Mouse (Mus musculus) CH12.LX (cell line): ENCODE measurements around the gene Uvrag. TPM values are rescaled to one million over a fixed set of nuclear protein-coding genes. Genes with fewer than 3 reads are reported as not detected.

ENCODE experiments used
- DNase-seq: peaks from one replicate; pipeline ENCODE4 v3.0.0-alpha.2; 2013; ENCODE audit errors: extremely low read depth
- H3K27ac ChIP-seq: 2 replicates; pipeline ENCODE4 v1.5.1; 2012; ENCODE audit warnings: low read depth, mild to moderate bottlenecking, control low read depth, moderate library complexity; ENCODE audit not compliant: insufficient read depth
- H3K27me3 ChIP-seq: replicated peaks from 2 replicates; pipeline ENCODE3; 2012; ENCODE audit warnings: inconsistent platforms
- H3K36me3 ChIP-seq, 2 experiments: replicated peaks in 1 of 2; 2 replicates each; pipeline versions ENCODE3 to v1.6.1; 2012; ENCODE audit warnings: inconsistent platforms in 1 of 2, low read length in 1 of 2, mild to moderate bottlenecking in 1 of 2, mixed read lengths in 1 of 2, moderate library complexity in 1 of 2; ENCODE audit not compliant: control insufficient read depth in 1 of 2, insufficient read depth in 1 of 2
- H3K4me1 ChIP-seq, 2 experiments: 2 replicates each; pipeline ENCODE4 v1.6.1; 2012; ENCODE audit warnings: inconsistent platforms in 1 of 2, moderate library complexity in 1 of 2; ENCODE audit not compliant: insufficient read depth in 2 of 2, control insufficient read depth in 1 of 2
- H3K4me2 ChIP-seq: 2 replicates; pipeline ENCODE4 v1.6.1; 2012; ENCODE audit warnings: low read depth, mild to moderate bottlenecking, control low read depth; ENCODE audit not compliant: poor library complexity, insufficient read depth, severe bottlenecking
- H3K4me3 ChIP-seq, 3 experiments: fragments of 150-350 bp in 1 of 3; sonication (generic) in 1 of 3; replicated peaks in 1 of 3; 2 replicates each; pipeline versions ENCODE3 to v1.5.1; 2011 to 2012; ENCODE audit warnings: low read depth in 2 of 3, low read length in 2 of 3, mild to moderate bottlenecking in 2 of 3, moderate library complexity in 2 of 3, control low read depth in 1 of 3, improper control_type of control experiment in 1 of 3, inconsistent platforms in 1 of 3, mixed read lengths in 1 of 3; ENCODE audit not compliant: poor library complexity in 1 of 3
- H3K79me2 ChIP-seq: replicated peaks from 2 replicates; pipeline ENCODE4 v1.6.1; 2012; ENCODE audit warnings: mild to moderate bottlenecking, moderate library complexity; ENCODE audit not compliant: control insufficient read depth, poor library complexity, insufficient read depth, severe bottlenecking; ENCODE audit errors: extremely low read depth
- H3K9ac ChIP-seq: 2 replicates; pipeline ENCODE4 v1.6.1; 2012; ENCODE audit warnings: low read depth, mild to moderate bottlenecking, control low read depth, moderate library complexity; ENCODE audit not compliant: insufficient read depth
- H3K9me3 ChIP-seq: replicated peaks from 2 replicates; pipeline ENCODE3; 2012; ENCODE audit warnings: low read length, inconsistent platforms, mixed read lengths
- CHD1 ChIP-seq: IDR thresholded peaks from 2 replicates; pipeline ENCODE4 v1.6.1; 2012; ENCODE audit warnings: low read depth, low read length, improper control_type of control experiment, inconsistent platforms
- CTCF ChIP-seq, 2 experiments: IDR thresholded peaks in 1 of 2; conservative IDR thresholded peaks in 1 of 2; 2 replicates each; pipeline ENCODE4 v1.5.1; 2011 to 2012; ENCODE audit warnings: low read depth in 2 of 2, low read length in 2 of 2, improper control_type of control experiment in 1 of 2, inconsistent platforms in 1 of 2, mild to moderate bottlenecking in 1 of 2, moderate library complexity in 1 of 2
- E2F4 ChIP-seq: IDR thresholded peaks from 2 replicates; pipeline ENCODE4 v1.6.1; 2011; ENCODE audit warnings: low read depth, low read length, improper control_type of control experiment; ENCODE audit not compliant: insufficient replicate concordance
- ELF1 ChIP-seq: IDR thresholded peaks from 2 replicates; pipeline ENCODE4 v1.6.1; 2014; ENCODE audit warnings: low read depth, mild to moderate bottlenecking, inconsistent platforms, low read length, improper control_type of control experiment
- EP300 ChIP-seq: IDR thresholded peaks from 2 replicates; pipeline ENCODE4 v1.6.1; 2011; ENCODE audit warnings: low read length, improper control_type of control experiment
- ETS1 ChIP-seq: conservative IDR thresholded peaks from 2 replicates; pipeline ENCODE4 v1.6.1; 2012; ENCODE audit warnings: low read depth, mild to moderate bottlenecking, inconsistent platforms, low read length, improper control_type of control experiment, moderate library complexity
- GABPA ChIP-seq: IDR thresholded peaks from 2 replicates; pipeline ENCODE4 v1.6.1; 2012; ENCODE audit warnings: low read depth, low read length, improper control_type of control experiment, inconsistent platforms; ENCODE audit not compliant: insufficient replicate concordance
- HCFC1 ChIP-seq: IDR thresholded peaks from 2 replicates; pipeline ENCODE4 v1.6.1; 2012; ENCODE audit warnings: low read depth, mild to moderate bottlenecking, inconsistent platforms, low read length, improper control_type of control experiment
- JUN ChIP-seq: IDR thresholded peaks from 2 replicates; pipeline ENCODE4 v1.6.1; 2011; ENCODE audit warnings: low read depth, mild to moderate bottlenecking, low read length, improper control_type of control experiment, moderate library complexity; ENCODE audit not compliant: insufficient read depth
- KAT2A ChIP-seq: IDR thresholded peaks from 2 replicates; pipeline ENCODE4 v1.6.1; 2012; ENCODE audit warnings: low read length, improper control_type of control experiment, inconsistent platforms; ENCODE audit not compliant: insufficient replicate concordance
- MAFK ChIP-seq: IDR thresholded peaks from 2 replicates; pipeline ENCODE4 v1.6.1; 2011; ENCODE audit warnings: low read length, improper control_type of control experiment; ENCODE audit not compliant: insufficient replicate concordance
- MAX ChIP-seq: IDR thresholded peaks from 2 replicates; pipeline ENCODE4 v1.6.1; 2011; ENCODE audit warnings: low read length, improper control_type of control experiment
- MAZ ChIP-seq: IDR thresholded peaks from 2 replicates; pipeline ENCODE4 v1.6.1; 2012; ENCODE audit warnings: low read depth, mild to moderate bottlenecking, inconsistent platforms, low read length, improper control_type of control experiment, moderate library complexity
- MEF2A ChIP-seq: IDR thresholded peaks from 2 replicates; pipeline ENCODE4 v1.6.1; 2014; ENCODE audit warnings: low read depth, mild to moderate bottlenecking, inconsistent platforms, low read length, improper control_type of control experiment, borderline replicate concordance
- MYC ChIP-seq: IDR thresholded peaks from 2 replicates; pipeline ENCODE4 v1.6.1; 2011; ENCODE audit warnings: low read depth, mild to moderate bottlenecking, improper control_type of control experiment, low read length
- NELFE ChIP-seq: IDR thresholded peaks from 2 replicates; pipeline ENCODE4 v1.6.1; 2011; ENCODE audit warnings: low read depth, low read length, improper control_type of control experiment
- NRF1 ChIP-seq: IDR thresholded peaks from 2 replicates; pipeline ENCODE4 v1.6.1; 2014; ENCODE audit warnings: low read depth, mild to moderate bottlenecking, inconsistent platforms, low read length, improper control_type of control experiment, moderate library complexity
- POLR2AphosphoS2 ChIP-seq: IDR thresholded peaks from 2 replicates; pipeline ENCODE4 v1.6.1; 2011; ENCODE audit warnings: low read depth, low read length, improper control_type of control experiment
- RAD21 ChIP-seq: IDR thresholded peaks from 2 replicates; pipeline ENCODE4 v1.6.1; 2011; ENCODE audit warnings: low read depth, mild to moderate bottlenecking, low read length, improper control_type of control experiment, moderate library complexity
- RCOR1 ChIP-seq: conservative IDR thresholded peaks from 2 replicates; pipeline ENCODE4 v1.6.1; 2012; ENCODE audit warnings: low read depth, mild to moderate bottlenecking, inconsistent platforms, low read length, improper control_type of control experiment
- SMC3 ChIP-seq: IDR thresholded peaks from 2 replicates; pipeline ENCODE4 v1.6.1; 2011; ENCODE audit warnings: low read depth, low read length, improper control_type of control experiment
- TBP ChIP-seq: conservative IDR thresholded peaks from 2 replicates; pipeline ENCODE4 v1.6.1; 2011; ENCODE audit warnings: low read depth, low read length, improper control_type of control experiment
- TCF12 ChIP-seq: IDR thresholded peaks from 2 replicates; pipeline ENCODE4 v1.6.1; 2014; ENCODE audit warnings: low read depth, mild to moderate bottlenecking, inconsistent platforms, low read length, improper control_type of control experiment
- UBTF ChIP-seq: IDR thresholded peaks from 2 replicates; pipeline ENCODE4 v1.6.1; 2012; ENCODE audit warnings: low read depth, mild to moderate bottlenecking, inconsistent platforms, low read length, improper control_type of control experiment, moderate library complexity
- USF2 ChIP-seq: conservative IDR thresholded peaks from 2 replicates; pipeline ENCODE4 v1.6.1; 2011; ENCODE audit warnings: low read depth, low read length, improper control_type of control experiment
- ZC3H11A ChIP-seq: IDR thresholded peaks from 2 replicates; pipeline ENCODE4 v1.6.1; 2012; ENCODE audit warnings: low read depth, mild to moderate bottlenecking, inconsistent platforms, low read length, improper control_type of control experiment
- dilution Hi-C: fragments of 300-500 bp; cut with MboI; formaldehyde crosslinking; loops from 2 replicates; pipeline ENCODE4 v1.14.3; 2020; ENCODE audit warnings: low sequenced_read_pairs; ENCODE audit not compliant: extremely low pct_unique_long_range_greater_than_20kb, extremely low pct_ligation_motif_present
- in situ Hi-C: fragments of 300-500 bp; cut with MboI; formaldehyde crosslinking; loops from 3 replicates; pipeline ENCODE4 v1.14.3; 2019; ENCODE audit warnings: low sequenced_read_pairs, low pct_ligation_motif_present, low pct_unique_long_range_greater_than_20kb, mixed read lengths
- polyA plus RNA-seq: library from polyadenylated mRNA; unstranded; fragments of >175 nt; gene quantifications from 2 replicates; pipeline ENCODE4 v1.2.1, GENCODE M21; 2012; ENCODE audit warnings: low read depth; ENCODE audit not compliant: insufficient read length
- total RNA-seq, 2 experiments: library from RNA; depleted of rRNA; stranded (reverse); fragments of 300-350 nt in 1 of 2; fragments of >200 nt in 1 of 2; gene quantifications; 2 replicates each; pipeline ENCODE4 v1.2.3; 2012 to 2014

Gene Uvrag
- total and polyA plus RNA-seq, 3 experiments, result 20.6 to 47.4 (median 37.5) TPM

- DNase-seq, result no peak
- in situ Hi-C loops, result no loop called here
- Histone ChIP-seq H3K36me3 (no peaks in the 10 kb centered on the region), H3K4me2 (no peak overlapping the region), H3K9ac (no peak overlapping the region), H3K27ac (no peak overlapping the region), H3K4me3 (no peak overlapping the region), H3K4me1 (peaks cover 4 to 25% of the 10 kb centered on the region in 2 experiments; a peak in 3 of 4 replicates), H3K9me3 (no peaks in the 10 kb centered on the region), H3K79me2 (no peaks in the 10 kb centered on the region), H3K27me3 (peaks cover 3% of the 10 kb centered on the region)
- TF ChIP-seq NELFE (no peak), POLR2AphosphoS2 (no peak), SMC3 (no peak), UBTF (no peak)
- dilution Hi-C loops, result no loop called here
These were observed 266.5 kb downstream of the Uvrag start for GRCm38 (mm10) chr7:98874411-98874951.

- in situ Hi-C loops (no loop called here), dilution Hi-C loops (no loop called here)
- DNase-seq, result no peak
- no peak overlapping the region for H3K4me3 ChIP-seq
- TF ChIP-seq KAT2A, result no peak
- no peak for TF ChIP-seq CTCF (conservative IDR thresholded peaks at IDR 0.05 in 1 of 2, IDR thresholded peaks at IDR 0.05 in 1 of 2; ENCODE audit: low read depth in 2 of 2, low read length in 2 of 2)
- no peak for TF ChIP-seq ELF1
- TF ChIP-seq RCOR1, result no peak
- TF ChIP-seq, all 38 proteins: peak for 0
- Histone ChIP-seq H3K4me2 (no peak overlapping the region), H3K9ac (no peak overlapping the region), H3K79me2 (no peaks in the 10 kb centered on the region), H3K27me3 (peaks cover 3% of the 10 kb centered on the region), H3K27ac (no peak overlapping the region), H3K4me1 (peaks cover 12 to 37% of the 10 kb centered on the region in 2 experiments), H3K36me3 (no peaks in the 10 kb centered on the region), H3K9me3 (no peaks in the 10 kb centered on the region)
These were observed 267.6 kb downstream of the Uvrag start for GRCm38 (mm10) chr7:98873316-98873715.

GRCm38 (mm10) chr7:98871882-98872281 lies 269.1 kb downstream of the Uvrag start:
- peak overlapping the region; percentile 54 for H3K4me2 ChIP-seq
- no peak overlapping the region for H3K4me3 ChIP-seq
- peaks cover 5% of the 10 kb centered on the region for H3K27me3 ChIP-seq
- H3K36me3 ChIP-seq, result no peaks in the 10 kb centered on the region
- DNase-seq, result no peak
- H3K79me2 ChIP-seq, result no peaks in the 10 kb centered on the region
- no peak overlapping the region for H3K9ac ChIP-seq
- H3K9me3 ChIP-seq, result no peaks in the 10 kb centered on the region
- dilution Hi-C loops, result no loop called here
- in situ Hi-C loops, result no loop called here
- H3K4me1 ChIP-seq, result peaks cover 12 to 42% of the 10 kb centered on the region in 2 experiments
- no peak overlapping the region for H3K27ac ChIP-seq
- TF ChIP-seq TCF12 (no peak), JUN (no peak), KAT2A (no peak), ELF1 (no peak), NRF1 (no peak), SMC3 (no peak), RAD21 (no peak), ETS1 (no peak), MEF2A (no peak), MAX (peak; percentile 68), MYC (peak; percentile 87), HCFC1 (no peak), CHD1 (no peak), GABPA (no peak), USF2 (no peak), TBP (no peak), ZC3H11A (no peak), MAZ (no peak), MAFK (no peak), E2F4 (no peak), EP300 (no peak)
